In genomic region chr3:142395520-142396193, GRCm38 (mm10) we compare ENCODE assay signal across 8 mouse cellular contexts. TPM values are rescaled to one million over a fixed set of nuclear protein-coding genes. Genes with fewer than 3 reads are reported as not detected.
A peak's percentile ranks its signal among the peaks of the same experiment; 100 is the strongest.
DNase-seq lines count a peak whose midpoint lies in the region; ATAC-seq and TF ChIP-seq lines count a peak whose summit lies in the region.

Gene Pdlim5 (minus strand): TSS chr3:142395696.

- no peaks in the 10 kb centered on the region for H3K36me3 ChIP-seq in hindbrain, embryonic 16.5 days (ENCODE audit: control insufficient read depth, insufficient read depth, low read length)

- DNase-seq in T-cell, adult 2 months (ENCODE audit: low spot score): peak; percentile 92
- DNase-seq in cerebellum, postnatal 36 days: peak; percentile 63 to 72
- peak; percentile 97 for DNase-seq in gastrocnemius, adult 18-20 months (ENCODE audit: low spot score)
- peak; percentile 80 to 86 for DNase-seq in left cerebral cortex, adult 2 months (ENCODE audit: extremely low spot score in 1 of 2, low spot score in 2 of 2)
- DNase-seq in right cerebral cortex, adult 2 months (ENCODE audit: low spot score in 2 of 2): peak; percentile 65 to 83
- peak; percentile 95 for DNase-seq in urinary bladder, postnatal 14 days (ENCODE audit: low spot score)

- TF ChIP-seq CTCF in left cerebral cortex, adult 2 months (IDR thresholded peaks at IDR 0.05): no peak; the same call in 1 of the 2 replicates

- H3K9me3 ChIP-seq in hindbrain, embryonic 16.5 days (ENCODE audit: control insufficient read depth, low read length): no peaks in the 10 kb centered on the region

- peak; percentile 98 for ATAC-seq in hindbrain, embryonic 16.5 days
- peak; percentile 79 for ATAC-seq in megakaryocyte, adult 5-6 weeks (ENCODE audit: poor library complexity, severe bottlenecking)

- peak within 1 kb of the TSS; percentile 79 for H3K9ac ChIP-seq in hindbrain, embryonic 16.5 days (ENCODE audit: low read depth, low read length)

- H3K4me1 ChIP-seq in hindbrain, embryonic 16.5 days (ENCODE audit: control insufficient read depth, insufficient read depth, low read depth, low read length): peaks cover 8% of the 10 kb centered on the region; the same call in 1 of the 2 replicates

- H3K27ac ChIP-seq in hindbrain, embryonic 16.5 days (ENCODE audit: low read depth, low read length): peak within 1 kb of the TSS; percentile 72
- peak within 1 kb of the TSS; percentile 79 for H3K27ac ChIP-seq in left cerebral cortex, adult 2 months

- WGBS in hindbrain, embryonic 16.5 days: under 1% methylated on average over 44 of the region's 46 CpGs

- no peaks in the 10 kb centered on the region for H3K27me3 ChIP-seq in hindbrain, embryonic 16.5 days (replicated peaks; ENCODE audit: control insufficient read depth, insufficient read depth, low read length)

- H3K4me3 ChIP-seq in hindbrain, embryonic 16.5 days (ENCODE audit: low read length): peak within 1 kb of the TSS; percentile 90
- peak within 1 kb of the TSS; percentile 75 for H3K4me3 ChIP-seq in left cerebral cortex, adult 2 months

- intact Hi-C loops in left cerebral cortex, adult 2 months (cut with DNase I): loop anchor here (5.0 kb wide), 2 partner anchors 47 to 98 kb away; no protein-coding TSS in a partner anchor

- H3K4me2 ChIP-seq in hindbrain, embryonic 16.5 days (ENCODE audit: low read length): peak within 1 kb of the TSS; percentile 89

RNA-seq across cellular contexts. Expression of gene Pdlim5, which starts in this region (rescaled TPM):
- 100 to 1,000 TPM; 496 to 567 TPM for total RNA-seq in gastrocnemius, adult 18-20 months (2021)
- 19.2 and 20.2 TPM in 2 replicates for polyA plus RNA-seq in hindbrain, embryonic 16.5 days (2015; fragmentation: Nextera tagmentation; extraction: Ambion mirVana)
- total RNA-seq in left cerebral cortex, adult 2 months (2021): 10 to 100 TPM; 21.3 to 23.4 TPM
- total RNA-seq in megakaryocyte, adult 5-6 weeks (2015): 52.0 and 54.7 TPM in 2 replicates
- 42.0 and 43.7 TPM in 2 replicates for total RNA-seq in megakaryocyte, adult 5-6 weeks (2017)

Comparison
In these comparisons a context has a peak if more than half of its experiments do, and no peak if none do; other contexts are left out.
1. Peak in every context shown above with its lines: DNase-seq, ATAC-seq, H3K4me3 ChIP-seq and H3K27ac ChIP-seq.
2. RNA of gene Pdlim5 (total RNA-seq): 496 to 567 TPM in gastrocnemius, adult 18-20 months; 42.0 to 54.7 TPM in megakaryocyte, adult 5-6 weeks and 21.3 to 23.4 TPM in left cerebral cortex, adult 2 months; every median in the first group is over 4 times any median in the second.